Mouse (Mus musculus): ENCODE results near the gene Ppm1a. TPM values are rescaled to one million over a fixed set of nuclear protein-coding genes. Genes with fewer than 3 reads are reported as not detected.

Gene Ppm1a
- polyA plus RNA-seq, 1 experiment from 2014 or later, result 46.4 TPM

DNA sequence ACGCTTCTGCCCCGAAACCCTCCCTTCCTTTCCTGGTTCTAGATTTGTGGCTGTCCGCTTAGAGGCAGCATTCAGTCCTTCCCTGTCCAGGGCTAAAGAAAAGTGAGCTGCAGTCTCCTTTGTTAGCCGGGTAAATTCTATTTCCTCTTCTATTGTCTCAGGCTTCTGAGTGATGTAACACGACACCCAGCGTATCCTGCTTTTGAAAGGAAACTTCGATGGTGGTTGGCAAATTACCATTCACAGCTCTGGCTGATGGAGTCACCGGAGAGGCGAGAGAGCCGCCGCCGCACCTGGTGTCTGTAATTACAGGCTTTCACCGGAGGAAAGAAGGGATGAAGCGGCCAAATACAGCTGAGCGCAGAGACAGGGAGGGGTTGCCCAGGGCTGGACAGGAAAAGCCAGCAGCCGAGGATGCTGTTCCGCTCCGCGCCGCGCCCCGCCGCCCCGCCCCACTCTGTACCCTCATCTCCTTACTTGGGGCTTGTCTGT is 63.7 kb downstream of the Ppm1a start:
- H3K9ac ChIP-seq (ENCODE audit: low read depth, low read length), result no peak overlapping the region; the same call in 1 of the 2 replicates
- peak overlapping the region; percentile 38 for H3K4me3 ChIP-seq (ENCODE audit: low read depth, low read length)
- H3K4me1 ChIP-seq (replicated peaks; ENCODE audit: control insufficient read depth, insufficient read depth, low read length), result no peaks in the 10 kb centered on the region
- H3K27ac ChIP-seq (ENCODE audit: low read depth, low read length), result no peak overlapping the region
- ATAC-seq (replicated peaks; ENCODE audit: low FRiP score) (no peak), DNase-seq (ENCODE audit: low spot score) (peak; percentile 51)
- whole genome bisulfite sequencing, result 6% methylated on average over 24 of the region's 24 CpGs
- H3K36me3 ChIP-seq (ENCODE audit: control insufficient read depth, insufficient read depth, low read length), result no peaks in the 10 kb centered on the region
- H3K9me3 ChIP-seq (ENCODE audit: control insufficient read depth, low read length), result no peaks in the 10 kb centered on the region
- peak overlapping the region; percentile 56 for H3K4me2 ChIP-seq
- H3K27me3 ChIP-seq (replicated peaks; ENCODE audit: control insufficient read depth, insufficient read depth, low read length), result peaks cover 16% of the 10 kb centered on the region

GRCm38 (mm10) chr12:72821589-72821988 is 64.3 kb downstream of the Ppm1a start:
- Histone ChIP-seq H3K27me3 (replicated peaks; ENCODE audit: control insufficient read depth, insufficient read depth, low read length) (peaks cover 16% of the 10 kb centered on the region), H3K36me3 (ENCODE audit: control insufficient read depth, insufficient read depth, low read length) (no peaks in the 10 kb centered on the region), H3K4me3 (ENCODE audit: low read depth, low read length) (peak overlapping the region; percentile 38; the same call in 1 of the 2 replicates), H3K4me1 (replicated peaks; ENCODE audit: control insufficient read depth, insufficient read depth, low read length) (no peaks in the 10 kb centered on the region), H3K9ac (ENCODE audit: low read depth, low read length) (no peak overlapping the region), H3K4me2 (peak overlapping the region; percentile 56), H3K27ac (ENCODE audit: low read depth, low read length) (no peak overlapping the region), H3K9me3 (ENCODE audit: control insufficient read depth, low read length) (no peaks in the 10 kb centered on the region)
- ATAC-seq (replicated peaks; ENCODE audit: low FRiP score) (no peak), DNase-seq (ENCODE audit: low spot score) (no peak)
- 43% methylated on average over 6 of the region's 6 CpGs for whole genome bisulfite sequencing

GRCm38 (mm10) chr12:72825656-72826055 is 68.4 kb downstream of the Ppm1a start:
- WGBS, result 44% methylated on average over 5 of the region's 5 CpGs
- H3K4me2 ChIP-seq, result no peak overlapping the region
- H3K27ac ChIP-seq (ENCODE audit: low read depth, low read length), result no peak overlapping the region
- no peaks in the 10 kb centered on the region for H3K36me3 ChIP-seq (ENCODE audit: control insufficient read depth, insufficient read depth, low read length)
- H3K9ac ChIP-seq (ENCODE audit: low read depth, low read length), result no peak overlapping the region
- DNase-seq (ENCODE audit: low spot score), result no peak
- ATAC-seq (replicated peaks; ENCODE audit: low FRiP score), result no peak
- H3K9me3 ChIP-seq (ENCODE audit: control insufficient read depth, low read length), result no peaks in the 10 kb centered on the region
- no peaks in the 10 kb centered on the region for H3K4me1 ChIP-seq (replicated peaks; ENCODE audit: control insufficient read depth, insufficient read depth, low read length)
- H3K4me3 ChIP-seq (ENCODE audit: low read depth, low read length), result no peak overlapping the region
- peaks cover 24% of the 10 kb centered on the region for H3K27me3 ChIP-seq (replicated peaks; ENCODE audit: control insufficient read depth, insufficient read depth, low read length)

- H3K9ac ChIP-seq (ENCODE audit: low read depth, low read length), result no peak overlapping the region
- 57% methylated on average over 9 of the region's 9 CpGs for WGBS
- ATAC-seq (replicated peaks; ENCODE audit: low FRiP score), result no peak
- DNase-seq (ENCODE audit: low spot score), result no peak
- H3K36me3 ChIP-seq (ENCODE audit: control insufficient read depth, insufficient read depth, low read length), result no peaks in the 10 kb centered on the region
- no peak overlapping the region for H3K4me3 ChIP-seq (ENCODE audit: low read depth, low read length)
- H3K9me3 ChIP-seq (ENCODE audit: control insufficient read depth, low read length), result no peaks in the 10 kb centered on the region
- H3K27ac ChIP-seq (ENCODE audit: low read depth, low read length), result no peak overlapping the region
- H3K4me2 ChIP-seq, result no peak overlapping the region
- H3K4me1 ChIP-seq (replicated peaks; ENCODE audit: control insufficient read depth, insufficient read depth, low read length), result 0 out of 2 replicates have a peak, but pooled peaks cover 3% of the 10 kb centered on the region
- peaks cover 33% of the 10 kb centered on the region for H3K27me3 ChIP-seq (replicated peaks; ENCODE audit: control insufficient read depth, insufficient read depth, low read length)
Observed at GRCm38 (mm10) chr12:72828846-72829556, 71.7 kb downstream of the Ppm1a start.

- H3K9ac ChIP-seq (ENCODE audit: low read depth, low read length), result no peak overlapping the region
- H3K9me3 ChIP-seq (ENCODE audit: control insufficient read depth, low read length), result no peaks in the 10 kb centered on the region
- DNase-seq (ENCODE audit: low spot score) (no peak), ATAC-seq (replicated peaks; ENCODE audit: low FRiP score) (no peak)
- WGBS, result 64% methylated on average over 20 of the region's 20 CpGs
- 0 out of 2 replicates have a peak, but pooled peaks cover 3% of the 10 kb centered on the region for H3K4me1 ChIP-seq (replicated peaks; ENCODE audit: control insufficient read depth, insufficient read depth, low read length)
- H3K27ac ChIP-seq (ENCODE audit: low read depth, low read length), result no peak overlapping the region
- no peak overlapping the region for H3K4me2 ChIP-seq
- no peaks in the 10 kb centered on the region for H3K36me3 ChIP-seq (ENCODE audit: control insufficient read depth, insufficient read depth, low read length)
- peaks cover 33% of the 10 kb centered on the region for H3K27me3 ChIP-seq (replicated peaks; ENCODE audit: control insufficient read depth, insufficient read depth, low read length)
- H3K4me3 ChIP-seq (ENCODE audit: low read depth, low read length), result no peak overlapping the region
Observed at GRCm38 (mm10) chr12:72829777-72830176, 72.5 kb downstream of the Ppm1a start.

GRCm38 (mm10) chr12:72830317-72830716 is 73.1 kb downstream of the Ppm1a start:
- peaks cover 33% of the 10 kb centered on the region for H3K27me3 ChIP-seq (replicated peaks; ENCODE audit: control insufficient read depth, insufficient read depth, low read length)
- WGBS, result 70% methylated on average over 8 of the region's 8 CpGs

DNA sequence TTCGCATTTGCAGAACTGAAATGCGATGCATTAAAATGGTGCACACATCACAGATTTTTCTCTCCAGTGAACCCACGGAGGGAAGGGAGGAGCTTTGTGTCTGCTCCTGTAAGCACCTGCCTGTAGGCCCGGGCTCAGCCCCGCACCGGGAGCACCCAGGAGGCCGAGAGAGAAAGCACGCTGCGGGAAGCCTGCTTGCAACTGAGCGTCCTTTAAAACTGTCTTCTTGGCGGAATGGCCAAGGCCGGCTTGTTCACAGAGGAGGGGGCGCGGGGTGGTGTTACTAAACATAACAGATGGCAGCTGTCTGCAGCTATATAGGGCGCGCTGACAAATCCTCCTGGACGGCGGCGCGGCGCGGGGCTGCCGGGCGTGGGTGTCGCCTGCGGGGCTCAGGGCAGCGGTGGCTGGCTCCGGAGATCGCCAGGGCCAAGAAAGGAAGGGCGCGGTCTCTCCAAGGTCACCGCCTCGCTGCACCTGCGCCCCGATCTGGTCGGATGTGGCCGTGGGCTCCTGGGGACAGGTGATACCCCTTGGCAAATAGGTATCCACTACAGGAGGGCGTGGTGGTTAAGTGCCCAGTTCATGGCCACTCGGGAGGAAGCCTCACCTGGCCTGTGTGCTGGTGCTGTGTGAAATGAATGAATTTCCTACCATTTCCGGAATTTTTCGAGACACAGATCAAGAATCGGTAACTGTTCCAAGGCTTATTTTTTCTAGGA is 74.6 kb downstream of the Ppm1a start:
- peaks cover 33% of the 10 kb centered on the region for H3K27me3 ChIP-seq (replicated peaks; ENCODE audit: control insufficient read depth, insufficient read depth, low read length)
- peak overlapping the region; percentile 62 for H3K4me2 ChIP-seq
- DNase-seq (ENCODE audit: low spot score) (no peak), ATAC-seq (replicated peaks; ENCODE audit: low FRiP score) (no peak)
- peak overlapping the region; percentile 29 for H3K4me3 ChIP-seq (ENCODE audit: low read depth, low read length)
- H3K9me3 ChIP-seq (ENCODE audit: control insufficient read depth, low read length), result no peaks in the 10 kb centered on the region
- WGBS, result 11% methylated on average over 40 of the region's 42 CpGs
- no peaks in the 10 kb centered on the region for H3K36me3 ChIP-seq (ENCODE audit: control insufficient read depth, insufficient read depth, low read length)
- no peak overlapping the region for H3K9ac ChIP-seq (ENCODE audit: low read depth, low read length)
- H3K4me1 ChIP-seq (replicated peaks; ENCODE audit: control insufficient read depth, insufficient read depth, low read length), result 0 out of 2 replicates have a peak, but pooled peaks cover 3% of the 10 kb centered on the region
- H3K27ac ChIP-seq (ENCODE audit: low read depth, low read length), result no peak overlapping the region

More at GRCm38 (mm10) chr12:72830317-72830716, 73.1 kb downstream of the Ppm1a start:
- no peak for ATAC-seq (replicated peaks; ENCODE audit: low FRiP score)
- no peak overlapping the region for H3K4me3 ChIP-seq (ENCODE audit: low read depth, low read length)
- DNase-seq (ENCODE audit: low spot score), result no peak
- H3K36me3 ChIP-seq (ENCODE audit: control insufficient read depth, insufficient read depth, low read length), result no peaks in the 10 kb centered on the region
- no peak overlapping the region for H3K27ac ChIP-seq (ENCODE audit: low read depth, low read length)
- H3K4me2 ChIP-seq, result no peak overlapping the region
- 0 out of 2 replicates have a peak, but pooled peaks cover 3% of the 10 kb centered on the region for H3K4me1 ChIP-seq (replicated peaks; ENCODE audit: control insufficient read depth, insufficient read depth, low read length)
- no peak overlapping the region for H3K9ac ChIP-seq (ENCODE audit: low read depth, low read length)
- no peaks in the 10 kb centered on the region for H3K9me3 ChIP-seq (ENCODE audit: control insufficient read depth, low read length)

DNA sequence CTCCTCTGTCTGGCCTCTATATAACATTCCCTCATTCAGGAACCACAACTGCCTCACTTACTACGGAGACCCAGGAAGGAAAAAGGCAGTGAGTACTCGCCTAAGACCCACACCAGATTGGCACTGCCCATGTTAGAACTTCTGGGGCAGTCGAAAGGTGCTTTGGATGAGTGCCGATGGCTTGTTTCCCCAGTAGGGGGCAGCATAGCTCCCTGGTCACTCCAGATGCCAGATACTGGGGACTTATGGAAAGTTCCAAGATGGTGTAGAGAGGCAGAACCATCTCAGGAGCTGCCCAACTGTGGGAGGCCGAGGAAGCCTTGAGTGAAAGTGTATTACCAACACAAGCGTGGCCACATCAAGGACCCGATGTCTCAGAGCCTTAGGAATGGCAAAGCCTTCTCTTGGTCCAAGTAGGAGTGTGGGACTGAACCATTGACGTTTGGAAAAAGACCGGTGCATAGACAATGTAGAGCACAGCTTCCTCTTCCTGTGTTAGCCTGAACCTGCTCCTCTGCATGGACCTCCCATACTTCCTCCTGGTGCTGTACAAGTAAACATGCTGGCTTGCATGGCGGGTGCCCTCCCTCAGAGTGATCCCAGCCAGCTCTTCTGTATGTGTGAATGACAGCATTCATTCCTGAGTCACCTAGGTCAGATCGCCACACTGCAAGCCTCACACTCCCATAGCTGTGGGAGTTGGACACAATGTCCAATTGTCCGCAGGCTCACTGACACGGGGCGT is 77.7 kb downstream of the Ppm1a start:
- Histone ChIP-seq H3K4me2 (no peak overlapping the region), H3K36me3 (ENCODE audit: control insufficient read depth, insufficient read depth, low read length) (no peaks in the 10 kb centered on the region), H3K9ac (ENCODE audit: low read depth, low read length) (no peak overlapping the region), H3K4me3 (ENCODE audit: low read depth, low read length) (no peak overlapping the region), H3K27me3 (replicated peaks; ENCODE audit: control insufficient read depth, insufficient read depth, low read length) (peaks cover 28% of the 10 kb centered on the region), H3K27ac (ENCODE audit: low read depth, low read length) (no peak overlapping the region), H3K9me3 (ENCODE audit: control insufficient read depth, low read length) (no peaks in the 10 kb centered on the region), H3K4me1 (replicated peaks; ENCODE audit: control insufficient read depth, insufficient read depth, low read length) (0 out of 2 replicates have a peak, but pooled peaks cover 3% of the 10 kb centered on the region)
- WGBS, result 66% methylated on average over 14 of the region's 14 CpGs
- ATAC-seq (replicated peaks; ENCODE audit: low FRiP score), result no peak
- DNase-seq (ENCODE audit: low spot score), result no peak
